Mouse (Mus musculus): ENCODE measurements around the gene Phlda3. TPM values are rescaled to one million over a fixed set of nuclear protein-coding genes. Genes with fewer than 3 reads are reported as not detected.

Phlda3 gene
- polyA plus RNA-seq, 1 experiment from 2014 or later: 18.3 TPM

GRCm38 (mm10) chr1:135731897-135732684, 33.8 kb upstream of the Phlda3 start:
- WGBS: 43% methylated on average over 11 of the region's 11 CpGs
- Histone ChIP-seq H3K36me3 (no peaks in the 10 kb centered on the region), H3K9me3 (replicated peaks) (no peaks in the 10 kb centered on the region), H3K4me3 (no peak overlapping the region), H3K4me2 (replicated peaks) (0 out of 2 replicates have a peak overlapping the region, but pooled peaks have one; percentile 11), H3K9ac (no peak overlapping the region; the same call in 1 of the 2 replicates), H3K4me1 (peaks cover 65% of the 10 kb centered on the region), H3K27me3 (no peaks in the 10 kb centered on the region), H3K27ac (peak overlapping the region; percentile 52)
- no peak for ATAC-seq (ENCODE audit: low FRiP score)

GRCm38 (mm10) chr1:135734225-135734937, 31.5 kb upstream of the Phlda3 start:
- Histone ChIP-seq H3K27ac (no peak overlapping the region), H3K4me3 (no peak overlapping the region), H3K4me1 (peaks cover 61% of the 10 kb centered on the region), H3K9me3 (replicated peaks) (no peaks in the 10 kb centered on the region), H3K9ac (no peak overlapping the region), H3K4me2 (replicated peaks) (no peak overlapping the region), H3K27me3 (no peaks in the 10 kb centered on the region), H3K36me3 (no peaks in the 10 kb centered on the region)
- WGBS: 25% methylated on average over 6 of the region's 7 CpGs
- ATAC-seq (ENCODE audit: low FRiP score): peak; percentile 29; the same call in 1 of the 2 replicates

- Histone ChIP-seq H3K4me3 (no peak overlapping the region), H3K27me3 (no peaks in the 10 kb centered on the region), H3K27ac (no peak overlapping the region), H3K9ac (no peak overlapping the region), H3K36me3 (no peaks in the 10 kb centered on the region), H3K9me3 (replicated peaks) (no peaks in the 10 kb centered on the region), H3K4me2 (replicated peaks) (no peak overlapping the region), H3K4me1 (peaks cover 54% of the 10 kb centered on the region)
- ATAC-seq (ENCODE audit: low FRiP score): no peak
- 25% methylated on average over 6 of the region's 6 CpGs for WGBS
Observed at GRCm38 (mm10) chr1:135735460-135735859, 30.5 kb upstream of the Phlda3 start.

GRCm38 (mm10) chr1:135744987-135745386, 20.9 kb upstream of the Phlda3 start:
- H3K27me3 ChIP-seq: no peaks in the 10 kb centered on the region
- H3K9me3 ChIP-seq (replicated peaks): no peaks in the 10 kb centered on the region
- H3K4me3 ChIP-seq: no peak overlapping the region
- 90% methylated on average over 7 of the region's 7 CpGs for WGBS
- ATAC-seq (ENCODE audit: low FRiP score): no peak
- H3K4me2 ChIP-seq (replicated peaks): no peak overlapping the region
- 0 out of 2 replicates have a peak, but pooled peaks cover 3% of the 10 kb centered on the region for H3K36me3 ChIP-seq
- H3K9ac ChIP-seq: no peak overlapping the region
- H3K4me1 ChIP-seq: peaks cover 11% of the 10 kb centered on the region
- no peak overlapping the region for H3K27ac ChIP-seq

- ATAC-seq (ENCODE audit: low FRiP score): no peak
Observed at GRCm38 (mm10) chr1:135746248-135746647, 19.7 kb upstream of the Phlda3 start.

GRCm38 (mm10) chr1:135752737-135753348, 13.1 kb upstream of the Phlda3 start:
- Histone ChIP-seq H3K4me1 (no peaks in the 10 kb centered on the region), H3K4me2 (replicated peaks) (no peak overlapping the region), H3K9ac (no peak overlapping the region), H3K36me3 (no peaks in the 10 kb centered on the region), H3K27ac (no peak overlapping the region), H3K9me3 (replicated peaks) (no peaks in the 10 kb centered on the region), H3K27me3 (no peaks in the 10 kb centered on the region), H3K4me3 (no peak overlapping the region)
- WGBS: 10% methylated on average over 10 of the region's 10 CpGs
- peak; percentile 98 for ATAC-seq (ENCODE audit: low FRiP score)

More at GRCm38 (mm10) chr1:135746248-135746647, 19.7 kb upstream of the Phlda3 start:
- H3K9ac ChIP-seq: no peak overlapping the region
- H3K27me3 ChIP-seq: no peaks in the 10 kb centered on the region
- peaks cover 5% of the 10 kb centered on the region for H3K4me1 ChIP-seq
- 89% methylated on average over 4 of the region's 4 CpGs for WGBS
- H3K4me3 ChIP-seq: no peak overlapping the region
- no peak overlapping the region for H3K4me2 ChIP-seq (replicated peaks)
- H3K27ac ChIP-seq: no peak overlapping the region
- H3K9me3 ChIP-seq (replicated peaks): no peaks in the 10 kb centered on the region
- H3K36me3 ChIP-seq: 0 out of 2 replicates have a peak, but pooled peaks cover 3% of the 10 kb centered on the region

- Histone ChIP-seq H3K27ac (no peak overlapping the region), H3K36me3 (no peaks in the 10 kb centered on the region), H3K4me1 (no peaks in the 10 kb centered on the region), H3K9me3 (replicated peaks) (no peaks in the 10 kb centered on the region), H3K4me3 (no peak overlapping the region), H3K27me3 (no peaks in the 10 kb centered on the region), H3K9ac (no peak overlapping the region), H3K4me2 (replicated peaks) (no peak overlapping the region)
- 62% methylated on average over 9 of the region's 9 CpGs for WGBS
- ATAC-seq (ENCODE audit: low FRiP score): no peak
Observed at GRCm38 (mm10) chr1:135755287-135755686, 10.6 kb upstream of the Phlda3 start.

- H3K27ac ChIP-seq: no peak overlapping the region
- ATAC-seq (ENCODE audit: low FRiP score): no peak
- 87% methylated on average over 3 of the region's 3 CpGs for WGBS
Observed at GRCm38 (mm10) chr1:135755913-135756312, 10.0 kb upstream of the Phlda3 start.

GRCm38 (mm10) chr1:135757287-135757686, 8.6 kb upstream of the Phlda3 start:
- ATAC-seq (ENCODE audit: low FRiP score): no peak
- Histone ChIP-seq H3K4me3 (no peak overlapping the region), H3K27ac (no peak overlapping the region), H3K36me3 (no peaks in the 10 kb centered on the region), H3K27me3 (no peaks in the 10 kb centered on the region), H3K9ac (no peak overlapping the region), H3K4me2 (replicated peaks) (no peak overlapping the region), H3K4me1 (no peaks in the 10 kb centered on the region), H3K9me3 (replicated peaks) (no peaks in the 10 kb centered on the region)
- WGBS: 77% methylated on average over 8 of the region's 8 CpGs

More at GRCm38 (mm10) chr1:135755913-135756312, 10.0 kb upstream of the Phlda3 start:
- Histone ChIP-seq H3K4me1 (no peaks in the 10 kb centered on the region), H3K27me3 (no peaks in the 10 kb centered on the region), H3K4me3 (no peak overlapping the region), H3K9me3 (replicated peaks) (no peaks in the 10 kb centered on the region), H3K4me2 (replicated peaks) (no peak overlapping the region), H3K9ac (no peak overlapping the region), H3K36me3 (no peaks in the 10 kb centered on the region)

- 57% methylated on average over 4 of the region's 4 CpGs for WGBS
- H3K9ac ChIP-seq: no peak overlapping the region
- no peak for ATAC-seq (ENCODE audit: low FRiP score)
- no peak overlapping the region for H3K4me3 ChIP-seq
- H3K4me1 ChIP-seq: no peaks in the 10 kb centered on the region
- peaks cover 7% of the 10 kb centered on the region; the same call in 1 of the 2 replicates for H3K27me3 ChIP-seq
- no peaks in the 10 kb centered on the region for H3K36me3 ChIP-seq
- no peaks in the 10 kb centered on the region for H3K9me3 ChIP-seq (replicated peaks)
- H3K4me2 ChIP-seq (replicated peaks): no peak overlapping the region
- H3K27ac ChIP-seq: no peak overlapping the region
Observed at GRCm38 (mm10) chr1:135759685-135760084, 6.2 kb upstream of the Phlda3 start.

- no peak for ATAC-seq (ENCODE audit: low FRiP score)
- no peaks in the 10 kb centered on the region for H3K9me3 ChIP-seq (replicated peaks)
- H3K27me3 ChIP-seq: peaks cover 8% of the 10 kb centered on the region; the same call in 1 of the 2 replicates
- H3K9ac ChIP-seq: no peak overlapping the region
- no peaks in the 10 kb centered on the region for H3K36me3 ChIP-seq
- WGBS: 74% methylated on average over 8 of the region's 8 CpGs
- H3K4me1 ChIP-seq: no peaks in the 10 kb centered on the region
- no peak overlapping the region for H3K27ac ChIP-seq
- no peak overlapping the region for H3K4me3 ChIP-seq
- H3K4me2 ChIP-seq (replicated peaks): no peak overlapping the region
Observed at GRCm38 (mm10) chr1:135760216-135760615, 5.7 kb upstream of the Phlda3 start.

GRCm38 (mm10) chr1:135761728-135762127, 4.2 kb upstream of the Phlda3 start:
- Histone ChIP-seq H3K4me1 (peaks cover 11% of the 10 kb centered on the region), H3K4me3 (no peak overlapping the region), H3K9ac (no peak overlapping the region), H3K9me3 (replicated peaks) (no peaks in the 10 kb centered on the region), H3K36me3 (no peaks in the 10 kb centered on the region), H3K27me3 (peaks cover 8% of the 10 kb centered on the region; the same call in 1 of the 2 replicates), H3K27ac (no peak overlapping the region), H3K4me2 (replicated peaks) (no peak overlapping the region)
- ATAC-seq (ENCODE audit: low FRiP score): no peak
- 92% methylated on average over 5 of the region's 5 CpGs for WGBS

All from hindbrain, embryonic 12.5 days (tissue).